Mouse (Mus musculus) CH12.LX (cell line): ENCODE results near the gene Best1.

Source experiments
- CHD1 ChIP-seq: IDR thresholded peaks from 2 replicates; pipeline ENCODE4 v1.6.1; 2012; ENCODE audit warnings: low read depth, low read length, improper control_type of control experiment, inconsistent platforms
- CTCF ChIP-seq, 2 experiments: IDR thresholded peaks in 1 of 2; conservative IDR thresholded peaks in 1 of 2; 2 replicates each; pipeline ENCODE4 v1.5.1; 2011 to 2012; ENCODE audit warnings: low read depth in 2 of 2, low read length in 2 of 2, improper control_type of control experiment in 1 of 2, inconsistent platforms in 1 of 2, mild to moderate bottlenecking in 1 of 2, moderate library complexity in 1 of 2
- ELF1 ChIP-seq: IDR thresholded peaks from 2 replicates; pipeline ENCODE4 v1.6.1; 2014; ENCODE audit warnings: low read depth, mild to moderate bottlenecking, inconsistent platforms, low read length, improper control_type of control experiment
- EP300 ChIP-seq: IDR thresholded peaks from 2 replicates; pipeline ENCODE4 v1.6.1; 2011; ENCODE audit warnings: low read length, improper control_type of control experiment
- ETS1 ChIP-seq: conservative IDR thresholded peaks from 2 replicates; pipeline ENCODE4 v1.6.1; 2012; ENCODE audit warnings: low read depth, mild to moderate bottlenecking, inconsistent platforms, low read length, improper control_type of control experiment, moderate library complexity
- HCFC1 ChIP-seq: IDR thresholded peaks from 2 replicates; pipeline ENCODE4 v1.6.1; 2012; ENCODE audit warnings: low read depth, mild to moderate bottlenecking, inconsistent platforms, low read length, improper control_type of control experiment
- MAX ChIP-seq: IDR thresholded peaks from 2 replicates; pipeline ENCODE4 v1.6.1; 2011; ENCODE audit warnings: low read length, improper control_type of control experiment
- MAZ ChIP-seq: IDR thresholded peaks from 2 replicates; pipeline ENCODE4 v1.6.1; 2012; ENCODE audit warnings: low read depth, mild to moderate bottlenecking, inconsistent platforms, low read length, improper control_type of control experiment, moderate library complexity
- MEF2A ChIP-seq: IDR thresholded peaks from 2 replicates; pipeline ENCODE4 v1.6.1; 2014; ENCODE audit warnings: low read depth, mild to moderate bottlenecking, inconsistent platforms, low read length, improper control_type of control experiment, borderline replicate concordance
- NELFE ChIP-seq: IDR thresholded peaks from 2 replicates; pipeline ENCODE4 v1.6.1; 2011; ENCODE audit warnings: low read depth, low read length, improper control_type of control experiment
- POLR2A ChIP-seq: IDR thresholded peaks from 2 replicates; pipeline ENCODE4 v1.6.1; 2011; ENCODE audit warnings: low read depth, mild to moderate bottlenecking, improper control_type of control experiment, low read length

DNA sequence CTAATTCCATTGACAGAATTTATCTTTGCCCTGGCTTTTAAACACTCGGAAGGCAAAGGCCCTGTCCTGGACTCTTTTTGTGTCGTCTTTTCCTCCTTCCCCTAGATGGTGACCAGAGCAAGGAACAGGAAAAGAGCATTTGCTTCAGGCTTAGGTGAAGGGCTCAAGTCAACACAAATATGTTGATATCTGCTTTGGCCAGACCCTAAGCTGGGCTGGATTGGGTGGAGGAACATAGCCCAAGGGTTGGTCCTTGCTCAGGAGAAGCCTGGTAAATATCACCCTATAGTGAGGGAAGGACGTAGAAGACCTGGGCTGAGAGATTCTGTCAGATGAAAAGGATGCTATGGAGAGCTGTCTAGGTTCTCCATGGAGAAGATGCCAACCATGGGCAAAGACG is 14.7 kb upstream of the Best1 start:
- TF ChIP-seq CTCF (conservative IDR thresholded peaks at IDR 0.05 in 1 of 2, IDR thresholded peaks at IDR 0.05 in 1 of 2; ENCODE audit: low read depth in 2 of 2, low read length in 2 of 2) (no peak), ETS1 (no peak), MAZ (no peak), POLR2A (no peak), ELF1 (no peak), HCFC1 (no peak), MAX (no peak), EP300 (no peak), MEF2A (no peak), NELFE (no peak), CHD1 (no peak)
